Mouse (Mus musculus) kidney, postnatal 10 days (tissue): ENCODE data around the gene Itpkb.

Experiments used
- DNase-seq: peaks from one replicate; pipeline ENCODE4 v3.0.0; 2021; ENCODE audit warnings: mixed read lengths

The Itpkb gene

DNA sequence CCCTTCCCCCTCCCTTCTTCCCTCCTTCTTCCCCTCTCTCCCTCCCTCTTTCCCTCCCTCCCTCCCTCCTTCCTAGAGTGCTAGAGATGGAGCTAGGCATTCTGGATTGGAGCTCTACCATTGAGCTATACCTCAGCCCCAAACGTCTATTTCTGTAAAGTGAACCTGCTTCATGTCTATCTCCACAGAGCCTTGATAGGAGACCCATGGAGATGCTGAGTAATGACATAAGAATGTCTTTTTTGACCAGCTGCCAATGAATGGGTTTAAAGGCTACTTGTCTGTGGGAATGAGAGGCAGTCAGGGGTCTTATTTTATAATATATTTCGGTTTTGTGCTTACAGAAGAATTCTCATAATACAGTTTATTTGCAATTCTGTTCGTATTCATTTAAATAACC lies 15.2 kb upstream of the Itpkb start:
- DNase-seq = no peak

DNA sequence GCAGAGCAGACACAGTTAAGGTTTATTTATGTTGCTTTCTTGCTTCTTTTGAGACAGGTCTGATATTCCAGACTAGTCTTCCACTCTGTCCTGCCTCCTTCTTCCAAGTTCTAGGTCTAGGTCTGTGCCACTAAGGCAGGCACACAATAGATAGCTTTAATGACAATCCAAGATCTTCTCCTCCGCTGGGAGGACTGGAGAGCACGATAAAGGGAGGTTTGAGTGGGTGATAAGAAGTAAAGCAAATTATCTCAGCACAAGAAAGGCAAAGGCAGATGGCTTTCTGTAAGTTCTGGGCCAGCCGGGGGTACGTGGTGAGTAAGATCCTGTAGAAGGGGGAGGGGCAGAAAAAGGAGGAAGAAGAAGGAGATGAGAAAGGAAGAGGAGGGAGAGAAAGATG lies 12.8 kb upstream of the Itpkb start:
- DNase-seq = no peak

DNA sequence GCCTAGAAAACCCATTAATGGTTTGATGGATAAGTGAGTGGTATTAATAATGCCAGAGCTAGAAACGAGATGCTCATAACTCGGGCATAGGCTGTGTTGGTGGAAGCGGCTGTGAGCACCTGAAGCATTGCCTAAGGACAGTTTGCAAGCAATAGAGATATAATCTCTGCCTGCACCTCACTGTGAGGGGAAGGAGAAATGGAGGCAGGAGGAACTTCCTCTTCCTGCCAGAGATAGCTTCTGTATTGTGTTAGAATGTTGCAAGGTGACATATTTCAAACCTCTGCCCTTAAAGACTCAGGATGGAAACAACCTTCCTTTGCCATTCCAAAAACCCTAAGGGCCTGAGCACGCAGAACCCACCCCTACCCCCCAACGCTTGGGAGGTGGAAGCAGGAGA lies 11.9 kb upstream of the Itpkb start:
- DNase-seq = no peak

DNA sequence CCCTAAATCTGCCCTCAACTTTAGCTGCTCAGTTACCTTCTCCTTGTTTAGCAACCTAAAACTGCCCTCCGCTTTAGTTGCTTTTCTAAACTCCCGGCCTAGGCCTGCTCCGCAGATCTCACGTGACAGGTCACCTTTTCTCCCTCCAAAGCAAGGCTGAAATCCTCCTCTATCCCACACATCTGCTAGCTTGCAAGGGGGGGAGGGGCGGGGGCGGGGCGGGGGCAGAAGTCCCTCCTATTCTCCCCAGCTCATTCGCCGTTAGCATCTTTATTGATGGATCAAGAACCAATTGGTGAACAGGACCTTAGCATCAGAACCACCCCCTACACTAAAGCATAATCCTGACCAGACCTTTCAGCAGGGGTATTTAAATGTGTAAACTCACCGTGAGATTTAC lies 10.4 kb upstream of the Itpkb start:
- no peak for DNase-seq

DNA sequence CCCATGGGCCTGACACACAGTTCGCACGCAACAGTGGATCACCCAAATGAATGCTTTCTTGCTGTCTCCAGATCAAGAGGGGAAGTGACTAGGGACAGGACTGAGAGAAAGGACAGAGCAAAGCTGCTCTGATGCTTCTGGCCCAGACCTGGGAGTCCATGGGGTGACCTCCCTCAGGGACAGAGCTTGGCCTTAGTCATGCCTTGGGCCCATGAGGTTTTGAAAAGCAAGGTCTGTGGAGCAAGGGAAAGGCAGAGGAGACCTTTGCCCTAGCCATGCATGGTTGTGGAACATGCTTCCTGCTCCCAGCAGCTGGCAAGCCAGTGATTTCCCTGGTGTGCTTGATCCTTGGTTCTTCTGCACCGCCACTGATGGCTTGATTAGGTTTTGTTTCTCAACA lies 7.4 kb upstream of the Itpkb start:
- no peak for DNase-seq

DNA sequence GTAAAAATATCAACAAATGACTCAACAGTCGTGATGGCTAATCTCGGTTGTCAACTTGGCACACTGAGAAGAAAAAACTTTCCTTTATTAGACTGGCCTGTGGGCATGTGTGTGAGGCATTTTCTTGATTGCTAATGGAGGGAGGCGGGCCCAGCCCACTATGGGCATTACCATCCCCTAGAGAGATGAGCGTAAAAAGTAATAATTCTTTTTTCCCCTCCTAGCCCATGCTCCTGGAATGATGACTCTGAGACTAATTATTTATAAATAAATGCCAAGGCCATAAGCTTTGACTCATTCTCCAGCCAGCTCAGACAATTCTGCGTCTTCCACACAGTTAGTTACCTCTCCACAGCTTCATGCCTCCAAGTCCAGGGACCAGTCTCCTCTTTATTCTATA lies 6.8 kb upstream of the Itpkb start:
- DNase-seq = no peak

DNA sequence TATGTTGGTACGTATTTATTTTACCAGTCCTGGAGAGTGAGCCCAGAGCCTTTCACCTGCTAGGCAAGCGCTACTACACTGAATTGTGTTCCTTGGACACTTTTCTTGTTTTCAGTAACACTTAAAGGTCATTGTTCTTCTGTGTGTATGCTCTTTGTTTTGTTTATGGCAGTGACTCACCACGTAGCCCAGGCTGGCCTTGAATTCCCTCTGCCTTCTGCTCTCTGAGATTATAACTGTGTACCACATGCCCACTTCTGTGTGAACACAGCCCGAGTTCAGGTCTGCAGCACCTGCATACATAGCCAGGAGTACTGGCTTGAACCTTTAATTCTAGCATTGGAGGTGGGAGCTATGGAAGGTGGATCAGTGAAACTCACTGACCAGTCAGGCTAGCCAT lies 6.0 kb upstream of the Itpkb start:
- no peak for DNase-seq

DNA sequence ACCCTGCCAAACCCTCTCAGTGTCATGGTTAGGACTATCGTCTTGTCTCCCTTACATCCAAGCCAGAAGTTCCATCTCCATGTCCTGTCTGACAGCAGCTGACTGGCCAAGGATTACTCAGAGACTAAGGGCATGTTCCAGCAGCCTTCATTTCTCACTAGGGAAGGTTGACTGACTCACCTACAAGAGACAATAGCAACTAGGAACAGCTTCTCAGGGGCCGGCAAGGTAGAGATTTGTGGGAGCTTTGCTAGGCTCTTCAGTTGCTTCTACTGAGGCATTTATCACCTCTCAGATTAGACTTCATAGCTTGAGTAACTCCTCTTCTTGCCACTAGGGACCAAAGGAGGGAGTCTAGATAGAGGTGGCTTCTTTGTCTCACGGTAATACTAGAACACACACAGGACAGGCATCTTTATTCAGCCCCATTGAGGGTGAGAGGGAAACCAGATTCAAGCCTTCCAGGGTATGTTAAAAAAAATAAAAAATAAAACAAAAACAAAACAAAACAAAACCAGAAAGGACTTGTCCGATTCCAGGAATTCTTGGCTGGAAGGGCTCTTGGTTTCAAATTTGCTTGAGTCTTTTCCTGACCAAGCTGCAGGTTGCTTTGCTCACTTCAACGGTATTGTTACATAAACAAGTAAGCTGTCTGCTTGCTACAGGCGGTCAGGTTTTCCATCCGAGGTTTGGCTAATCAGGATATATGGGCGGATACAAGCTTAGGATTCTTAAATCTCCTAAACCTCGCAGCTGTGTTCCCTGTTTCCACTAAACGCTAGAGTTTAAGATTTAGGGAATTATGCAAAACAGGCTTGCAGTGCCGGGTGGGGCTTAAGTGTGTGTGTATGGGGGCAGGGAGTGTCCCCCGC lies 1.3 kb upstream of the Itpkb start:
- DNase-seq = peak; percentile 28

DNA sequence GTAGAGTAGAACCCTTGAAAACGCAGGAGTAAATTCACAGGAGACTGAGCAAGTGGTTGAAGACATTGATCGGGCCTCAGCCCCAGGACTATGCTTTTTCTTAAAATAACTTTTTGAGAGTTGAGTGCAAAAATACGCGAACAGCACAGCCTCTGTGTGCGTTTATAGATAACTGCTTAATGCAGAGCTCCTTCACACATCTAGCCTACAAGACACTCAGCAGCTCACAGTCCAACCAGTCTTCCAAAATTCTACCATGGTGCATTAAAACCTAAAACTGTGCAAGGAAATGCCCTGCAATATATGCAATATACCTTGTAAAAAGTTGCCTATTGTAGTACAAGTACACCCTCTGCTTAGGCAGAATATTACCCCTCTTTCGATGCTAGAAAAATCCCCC lies 579 bp upstream of the Itpkb start:
- no peak for DNase-seq

DNA sequence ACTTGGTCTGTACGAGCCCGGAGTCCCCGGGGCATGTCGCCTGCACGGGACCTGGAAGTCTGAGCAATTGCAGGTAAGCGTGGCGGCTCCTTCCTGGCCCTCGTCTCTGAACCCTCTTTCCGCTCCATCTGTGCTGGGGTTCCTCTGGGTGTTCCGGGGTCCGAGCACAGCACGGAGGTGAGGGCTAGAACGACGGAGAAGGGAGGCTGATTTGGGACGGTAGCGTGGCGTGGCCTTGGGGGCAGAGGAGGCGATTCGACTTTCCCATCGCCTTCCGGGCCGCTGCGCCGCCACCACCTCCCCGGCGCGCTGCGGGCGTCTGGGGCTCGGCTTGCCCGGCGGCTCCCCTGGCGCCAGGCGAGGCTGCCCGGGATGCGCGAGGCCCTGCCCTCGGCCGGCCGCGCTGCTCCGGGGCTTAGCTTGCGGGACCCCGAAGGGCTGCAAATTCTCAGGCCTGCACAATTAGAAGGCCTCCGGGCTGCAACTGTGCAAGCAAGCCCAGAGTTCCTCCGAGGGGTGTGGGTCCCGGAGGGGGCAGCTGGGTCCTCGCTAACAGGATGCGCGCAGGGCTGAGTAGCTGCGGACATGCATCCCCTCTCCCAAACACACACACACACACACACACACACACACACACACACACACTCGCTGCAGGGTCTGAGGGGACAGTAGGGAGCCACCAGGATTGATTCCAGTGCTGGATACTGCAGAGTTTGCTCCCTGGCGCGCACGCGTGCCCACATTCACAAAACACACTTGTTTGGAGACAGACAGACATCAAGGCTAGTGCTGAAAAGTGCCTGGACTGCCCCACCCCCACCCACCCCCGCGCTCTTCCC lies 641 bp downstream of the Itpkb start:
- peak; percentile 72 for DNase-seq

DNA sequence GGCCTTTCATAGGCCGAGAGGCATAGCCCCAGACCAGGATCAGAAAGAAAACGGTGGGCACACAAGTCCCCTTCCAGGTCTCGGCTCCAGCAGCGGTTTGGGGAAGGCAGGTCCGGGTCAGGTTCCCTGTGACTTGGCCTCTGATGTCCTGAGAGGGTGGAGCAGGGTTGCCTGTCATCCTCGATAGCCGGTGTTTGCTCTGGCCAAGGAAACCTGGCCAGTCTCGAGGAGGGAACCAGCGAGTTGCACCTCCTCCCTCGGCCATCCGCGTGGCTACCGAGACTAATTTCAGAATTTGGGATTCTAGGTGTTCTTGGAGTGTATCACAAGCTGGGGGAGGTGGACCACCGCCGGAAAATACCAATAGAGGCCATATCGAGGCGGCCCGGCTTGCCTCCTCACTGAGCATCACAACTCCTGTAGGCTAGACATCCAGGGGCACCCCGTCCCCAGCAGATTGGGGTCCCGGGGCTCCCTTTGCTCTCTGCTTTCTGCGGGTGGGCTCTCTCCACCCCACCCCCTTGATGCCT lies 1.3 kb downstream of the Itpkb start:
- peak; percentile 55 for DNase-seq

DNA sequence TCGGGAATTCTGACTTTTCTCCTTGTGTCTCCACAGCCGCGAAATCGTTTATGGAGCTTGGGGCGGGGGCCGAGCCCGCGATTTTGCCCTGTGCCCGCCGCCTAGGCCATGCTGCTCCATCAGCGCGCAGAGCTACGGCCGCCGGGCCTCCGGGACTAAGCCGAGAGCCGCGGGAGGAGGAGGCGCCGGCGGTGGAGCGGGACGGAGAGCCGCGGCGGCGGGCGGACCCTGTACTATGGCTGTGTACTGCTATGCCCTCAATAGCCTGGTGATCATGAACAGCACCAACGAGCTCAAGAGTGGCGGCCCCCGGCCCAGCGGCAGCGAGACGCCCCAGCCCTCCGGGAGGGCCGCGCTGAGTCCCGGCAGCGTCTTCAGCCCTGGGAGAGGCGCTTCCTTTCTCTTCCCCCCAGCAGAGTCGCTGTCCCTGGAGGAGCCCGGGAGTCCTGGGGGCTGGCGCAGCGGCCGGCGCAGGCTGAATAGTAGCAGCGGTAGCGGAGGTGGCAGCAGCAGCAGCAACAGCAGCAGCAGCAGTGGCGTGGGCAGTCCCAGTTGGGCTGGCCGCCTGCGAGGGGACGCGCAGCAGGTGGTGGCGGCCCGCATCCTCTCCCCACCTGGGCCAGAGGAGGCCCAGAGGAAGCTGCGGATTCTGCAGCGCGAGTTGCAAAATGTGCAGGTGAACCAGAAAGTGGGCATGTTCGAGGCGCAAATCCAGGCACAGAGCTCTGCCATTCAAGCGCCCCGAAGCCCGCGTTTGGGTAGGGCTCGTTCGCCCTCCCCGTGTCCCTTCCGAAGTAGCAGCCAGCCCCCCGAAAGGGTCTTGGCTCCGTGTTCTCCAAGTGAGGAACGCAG lies 2.0 kb downstream of the Itpkb start:
- DNase-seq = peak; percentile 69

DNA sequence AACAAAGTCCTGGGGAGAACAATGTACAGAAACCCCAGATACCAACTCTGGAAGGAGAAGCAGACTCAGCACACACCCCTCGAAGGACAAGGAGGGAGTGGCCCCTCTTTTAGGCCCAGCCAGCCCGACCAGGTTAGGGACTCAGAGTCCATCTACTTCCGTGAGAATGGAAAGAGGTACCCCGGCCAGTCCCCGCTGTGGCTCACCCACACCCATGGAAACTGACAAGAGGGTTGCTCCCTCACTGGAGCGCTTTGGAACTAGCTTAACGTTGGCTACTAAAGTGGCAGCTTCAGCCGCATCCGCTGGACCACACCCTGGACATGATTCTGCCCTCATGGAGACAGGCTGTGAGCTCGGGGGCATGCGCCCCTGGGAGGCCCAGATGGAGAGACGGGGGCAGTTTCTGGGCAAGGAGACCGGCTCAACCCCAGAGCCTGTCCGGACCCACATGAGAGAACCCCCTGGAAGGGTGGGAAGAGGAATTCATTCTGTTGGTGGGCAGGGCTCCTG lies 2.7 kb downstream of the Itpkb start:
- DNase-seq = no peak

DNA sequence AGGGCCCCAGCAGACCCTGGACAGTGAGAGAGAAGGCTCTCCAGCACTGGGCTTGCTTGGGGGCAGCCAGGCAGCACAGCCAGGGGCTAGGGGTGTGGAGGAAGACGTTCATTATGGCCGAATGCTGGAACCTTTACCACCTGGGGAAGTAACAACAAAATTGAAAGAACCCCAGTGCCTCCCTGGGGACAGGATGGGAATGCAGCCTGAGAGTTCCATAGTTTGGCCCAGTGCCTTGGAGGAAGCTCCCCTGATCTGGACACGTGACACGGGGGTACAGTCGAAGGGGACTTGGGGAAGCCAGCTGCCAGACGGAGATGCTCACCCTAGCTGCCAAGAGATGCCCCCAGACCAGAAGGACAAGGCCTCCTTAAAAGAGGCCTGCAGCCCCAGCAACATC lies 3.3 kb downstream of the Itpkb start:
- peak; percentile 41 for DNase-seq

DNA sequence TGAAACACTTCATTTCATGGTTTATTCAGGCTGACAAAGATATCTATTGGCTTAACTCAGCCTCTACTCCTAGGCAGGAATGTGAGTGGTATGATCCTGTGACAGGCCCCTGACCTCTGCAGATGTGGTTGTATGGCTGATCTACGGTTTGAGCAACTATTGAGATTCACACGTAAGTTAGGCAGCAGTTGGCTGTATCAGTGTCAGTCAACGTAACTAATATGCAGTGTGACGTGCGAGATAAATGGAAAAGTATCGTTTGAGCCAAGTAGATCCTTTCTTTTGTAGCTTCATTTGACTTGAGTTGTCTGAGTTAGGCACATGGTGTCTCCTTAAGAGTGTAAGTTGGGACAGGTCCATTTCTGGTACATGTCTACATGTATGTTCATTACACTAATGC lies 4.3 kb downstream of the Itpkb start:
- no peak for DNase-seq

DNA sequence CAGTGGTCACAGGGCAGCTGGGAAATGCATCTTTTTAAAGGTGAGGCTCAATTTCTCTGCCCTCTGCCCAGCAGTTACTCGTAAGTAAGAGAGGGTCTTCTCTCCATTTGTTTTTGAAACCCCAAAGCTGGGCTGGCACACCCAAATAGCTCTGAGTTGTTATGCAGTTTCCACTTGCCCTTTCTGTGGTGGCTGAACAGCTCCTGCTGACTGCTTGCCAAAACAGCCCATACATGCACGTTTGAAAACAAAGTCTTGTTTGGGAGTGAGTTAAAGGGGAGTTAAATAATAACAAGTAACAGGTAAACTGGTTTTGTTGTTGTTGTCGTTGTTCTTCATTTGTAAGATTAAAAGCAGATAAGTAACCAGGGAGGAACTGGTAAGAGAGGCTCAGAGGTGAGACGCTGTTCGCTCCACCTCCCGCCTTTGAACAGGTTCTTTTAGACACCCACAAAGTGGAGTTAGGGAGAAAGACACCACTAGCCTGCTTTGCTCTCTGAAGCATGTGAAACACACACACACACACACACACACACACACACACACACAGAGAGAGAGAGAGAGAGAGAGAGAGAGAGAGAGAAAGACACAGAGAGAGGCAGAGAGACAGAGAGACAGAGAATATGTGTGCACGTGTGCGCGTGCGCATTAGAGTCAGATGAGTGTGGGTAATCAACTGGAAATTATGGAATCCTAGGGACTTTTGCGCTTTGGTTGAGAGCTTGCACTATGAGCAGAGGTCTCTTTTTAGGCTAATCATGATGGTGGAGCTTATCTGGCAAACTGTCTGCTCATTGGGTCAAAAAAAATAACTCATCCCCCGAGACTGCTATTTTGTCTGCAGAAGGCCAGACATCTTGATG lies 5.5 kb downstream of the Itpkb start:
- DNase-seq = peak; percentile 39

DNA sequence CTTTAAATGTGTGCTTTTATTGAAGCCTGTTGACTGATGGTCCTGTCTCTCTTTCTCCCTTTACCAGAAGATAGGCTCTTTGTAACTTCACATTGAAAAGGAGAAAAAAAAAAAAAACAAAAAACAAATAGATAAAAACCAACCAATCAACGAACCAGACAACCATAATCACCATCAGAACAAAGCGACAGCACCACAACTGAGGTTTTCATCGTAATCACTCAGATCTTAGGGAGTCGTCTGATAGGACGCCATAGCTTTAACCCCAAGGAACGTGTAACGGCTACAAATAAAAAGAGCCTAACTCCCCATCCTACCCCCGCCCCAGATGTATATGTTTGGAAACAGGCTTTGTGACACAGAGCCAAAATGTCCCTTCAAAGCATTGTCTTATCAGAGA lies 8.1 kb downstream of the Itpkb start:
- no peak for DNase-seq

DNA sequence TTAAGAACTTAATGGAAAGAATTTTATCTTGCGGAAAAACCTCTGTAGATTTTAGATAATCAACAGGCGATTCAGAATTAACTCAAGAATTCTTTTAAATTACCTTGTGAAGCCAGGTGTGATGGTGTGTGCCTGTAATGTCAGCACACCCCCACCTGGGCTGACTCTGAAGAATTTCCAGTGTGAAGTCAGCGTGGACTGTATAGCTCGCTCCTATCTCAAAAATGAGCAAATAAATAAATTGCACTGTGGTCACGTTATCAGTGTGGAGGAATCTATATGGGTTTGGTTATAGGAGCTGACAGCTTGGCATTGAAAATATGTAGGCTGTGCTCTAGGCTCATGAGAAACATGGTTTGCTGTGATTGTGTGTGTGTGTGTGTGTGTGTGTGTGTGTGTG lies 8.9 kb downstream of the Itpkb start:
- no peak for DNase-seq

DNA sequence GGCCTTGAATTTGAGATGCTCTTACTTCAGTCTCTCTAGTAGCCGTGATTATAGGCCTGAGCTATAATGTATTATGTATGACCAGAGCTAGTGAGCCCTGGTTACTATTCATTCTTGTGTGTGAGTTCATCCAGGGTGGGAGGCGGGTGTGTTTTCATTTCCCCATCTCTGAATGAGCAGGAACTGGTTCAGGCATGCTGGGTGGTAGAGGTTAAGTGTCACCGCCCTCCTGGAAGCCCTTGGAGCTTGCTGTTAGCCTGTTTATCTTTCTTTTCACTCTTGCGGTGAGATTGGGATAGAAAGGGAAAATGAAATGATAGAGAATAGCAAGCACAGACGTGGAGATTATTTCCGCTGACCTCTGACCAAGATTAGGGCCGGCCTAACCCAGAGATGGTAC lies 12.7 kb downstream of the Itpkb start:
- no peak for DNase-seq

DNA sequence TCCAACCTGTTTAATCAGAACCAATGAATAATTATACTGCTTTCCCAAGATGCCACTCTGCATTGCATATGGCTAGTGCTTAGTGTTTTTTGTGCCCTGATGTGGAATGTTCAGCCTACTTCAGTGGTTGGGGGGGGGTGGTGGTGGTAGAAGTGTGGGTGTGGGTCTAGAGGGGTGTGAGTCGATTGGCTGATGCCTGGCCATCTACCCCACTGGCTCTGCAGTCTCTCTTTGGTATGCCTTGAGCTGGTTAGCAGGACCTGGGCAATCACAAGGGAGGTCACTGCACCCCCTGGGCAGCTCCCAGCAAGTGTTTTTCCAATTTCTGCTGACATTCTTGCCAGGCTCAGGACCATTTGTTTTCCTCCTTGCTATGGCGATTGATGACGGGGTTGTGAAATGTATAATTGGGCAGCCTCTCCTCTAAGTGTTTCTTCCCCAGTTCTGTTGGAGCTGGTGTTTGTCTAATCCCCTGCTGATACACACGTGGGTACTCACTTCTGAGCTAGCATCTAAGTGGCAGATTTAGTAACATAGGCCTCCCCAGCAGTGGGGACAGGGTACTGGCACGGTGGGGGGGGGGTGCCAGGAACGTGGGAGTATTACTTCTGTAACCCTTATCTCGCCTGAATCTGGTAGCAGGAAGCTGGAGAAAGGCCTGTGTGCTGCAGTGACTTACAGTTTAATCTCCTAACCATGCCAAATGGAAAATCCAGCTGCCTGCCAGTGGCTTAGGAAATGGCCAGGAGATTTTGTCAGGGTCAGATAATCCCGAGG lies 13.3 kb downstream of the Itpkb start:
- peak; percentile 22 for DNase-seq

DNA sequence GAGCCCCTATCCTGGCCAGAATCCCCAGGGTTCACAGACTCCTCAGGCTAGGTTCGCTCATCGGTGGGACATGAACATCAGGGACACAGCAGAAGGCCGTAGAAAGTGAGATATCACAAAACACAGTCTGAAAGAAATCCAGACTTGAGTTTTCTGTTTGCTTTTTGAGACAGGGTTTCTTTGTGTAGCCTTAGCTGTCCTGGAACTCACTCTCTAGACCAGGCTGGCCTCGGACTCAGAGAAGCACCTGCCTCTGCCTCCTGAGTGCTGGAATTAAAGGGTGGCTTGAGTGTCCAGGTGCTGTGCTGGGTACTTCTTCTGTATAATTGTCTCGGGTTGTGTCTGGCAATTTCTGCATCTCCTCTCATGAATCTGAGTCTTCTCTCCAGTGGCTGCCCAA lies 14.8 kb downstream of the Itpkb start:
- no peak for DNase-seq
